Mouse (Mus musculus) hindbrain, embryonic 13.5 days (tissue): ENCODE measurements around the gene Psma6. TPM values are rescaled to one million over a fixed set of nuclear protein-coding genes. Genes with fewer than 3 reads are reported as not detected.

Experiments
- ATAC-seq: fragments of 200-750 bp; cut with Nextera tagmentation; 2 replicates; pipeline ENCODE4 v1.8.0; 2017; ENCODE audit warnings: moderate TSS enrichment; ENCODE audit not compliant: low FRiP score
- H3K27ac ChIP-seq: fragments of 300-500 bp; sonication (generic); 2 replicates; pipeline ENCODE4 v1.5.1; 2015; ENCODE audit warnings: inconsistent platforms, mild to moderate bottlenecking, moderate library complexity
- H3K27me3 ChIP-seq: fragments of 300-500 bp; sonication (generic); 2 replicates; pipeline ENCODE4 v1.6.1; 2015; ENCODE audit warnings: mild to moderate bottlenecking, inconsistent platforms
- H3K36me3 ChIP-seq: fragments of 300-500 bp; sonication (generic); 2 replicates; pipeline ENCODE4 v1.6.1; 2015; ENCODE audit warnings: mild to moderate bottlenecking, inconsistent platforms
- H3K4me1 ChIP-seq: fragments of 300-500 bp; sonication (generic); replicated peaks from 2 replicates; pipeline ENCODE4 v1.6.1; 2015; ENCODE audit warnings: inconsistent platforms
- H3K4me2 ChIP-seq: fragments of 300-500 bp; sonication (generic); 2 replicates; pipeline ENCODE4 v1.6.1; 2015; ENCODE audit warnings: inconsistent platforms, mild to moderate bottlenecking, moderate library complexity
- H3K4me3 ChIP-seq: fragments of 300-500 bp; sonication (generic); 2 replicates; pipeline ENCODE4 v1.5.1; 2015; ENCODE audit warnings: mild to moderate bottlenecking, inconsistent platforms
- H3K9ac ChIP-seq: fragments of 300-500 bp; sonication (generic); 2 replicates; pipeline ENCODE4 v1.6.1; 2015; ENCODE audit warnings: mild to moderate bottlenecking, inconsistent platforms
- H3K9me3 ChIP-seq: fragments of 300-500 bp; sonication (generic); 2 replicates; pipeline ENCODE4 v1.6.1; 2016; ENCODE audit warnings: inconsistent platforms
- WGBS: fragments of 180-500 bp; shearing (Covaris S2); methylation state at CpG from one replicate; pipeline ENCODE4 v1.1.7; 2015; 5-methylcytosine and 5-hydroxymethylcytosine counted together
- polyA plus RNA-seq: library from polyadenylated mRNA; unstranded; fragments of >200 nt; fragmentation: Nextera tagmentation; extraction: Ambion mirVana; gene quantifications from 2 replicates; pipeline ENCODE4 v1.2.1, GENCODE M21; 2015

The Psma6 gene
- polyA plus RNA-seq, 1 experiment from 2014 or later, result 450 TPM

DNA sequence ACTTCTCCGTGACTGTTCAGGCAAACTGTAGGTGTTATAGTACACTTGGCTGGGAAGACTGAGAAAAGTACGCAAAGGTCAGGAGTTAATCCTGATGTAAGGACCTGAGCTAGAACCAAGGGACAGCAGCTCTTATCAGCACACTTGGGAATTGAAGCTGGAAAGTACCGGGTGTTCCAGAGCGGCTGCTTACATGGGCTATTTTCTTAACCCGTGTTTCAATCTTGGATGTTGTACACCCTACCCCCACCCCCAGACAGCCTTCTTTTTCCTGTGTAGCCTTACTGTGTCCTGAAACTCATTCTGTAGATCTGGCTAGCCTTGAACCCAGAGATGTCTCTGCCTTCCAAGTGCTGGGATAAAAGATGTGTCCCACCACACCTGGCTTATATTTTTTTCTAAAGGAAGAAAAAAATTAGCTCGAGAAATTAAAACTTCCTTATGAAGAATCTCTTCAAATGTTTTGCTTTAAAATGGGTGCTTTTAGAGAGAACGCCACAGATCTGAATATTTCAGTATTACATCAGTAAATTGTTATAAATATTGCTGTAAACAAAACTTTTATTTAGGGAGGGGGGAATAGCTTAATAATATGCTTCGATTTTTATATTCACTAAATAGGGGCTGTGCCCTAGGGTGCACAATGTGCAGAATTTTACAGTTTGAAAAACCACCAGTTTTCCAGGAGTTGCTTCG, 13.7 kb downstream of the Psma6 start:
- Histone ChIP-seq H3K27me3 (no peaks in the 10 kb centered on the region), H3K4me3 (peak overlapping the region; percentile 94), H3K4me2 (peak overlapping the region; percentile 97), H3K36me3 (no peaks in the 10 kb centered on the region), H3K4me1 (peaks cover 16% of the 10 kb centered on the region), H3K9ac (peak overlapping the region; percentile 94), H3K9me3 (no peaks in the 10 kb centered on the region), H3K27ac (peak overlapping the region; percentile 93)
- WGBS, result 79% methylated on average over 9 of the region's 9 CpGs
- no peak for ATAC-seq

DNA sequence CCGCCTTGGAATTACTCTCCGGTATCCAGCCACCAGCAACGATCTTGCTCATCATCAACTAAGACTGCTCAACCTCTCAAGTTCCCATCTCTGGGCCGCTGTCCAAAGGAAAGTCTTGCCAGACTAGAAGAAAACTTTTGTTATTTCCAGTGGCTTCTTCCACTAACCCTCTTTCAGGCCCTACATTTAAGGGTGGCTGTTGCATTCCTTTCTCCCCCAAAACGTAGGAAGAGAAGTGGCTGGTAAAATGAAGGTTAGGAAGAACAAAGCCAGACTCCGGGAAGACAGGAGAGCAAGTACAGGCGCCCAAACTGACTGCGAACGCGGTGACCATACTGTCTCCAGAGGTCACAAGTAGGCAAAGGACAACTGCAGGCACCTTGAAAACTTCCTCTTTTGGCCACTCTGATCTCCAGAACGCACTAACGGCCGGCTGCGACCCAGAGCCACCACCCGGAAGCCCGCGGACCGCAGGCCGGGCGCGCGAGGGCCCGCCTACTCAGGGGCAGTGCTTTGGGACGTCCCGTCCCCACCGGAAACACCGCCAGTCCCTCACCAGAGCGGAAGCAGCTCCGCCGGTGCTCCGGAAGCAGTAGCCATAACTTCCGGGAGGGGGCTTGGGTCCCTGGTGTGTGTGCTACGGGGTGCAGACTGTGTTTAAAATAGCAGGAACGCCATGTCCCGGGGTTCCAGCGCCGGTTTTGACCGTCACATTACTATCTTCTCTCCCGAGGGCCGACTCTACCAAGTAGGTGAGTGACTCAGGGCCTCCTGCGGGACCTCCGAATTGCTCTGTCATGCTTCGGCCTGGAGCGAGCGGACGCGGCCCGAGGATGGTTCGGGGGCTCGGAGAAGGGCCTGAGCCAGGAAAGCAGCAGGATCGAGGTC, 14.5 kb downstream of the Psma6 start:
- ATAC-seq, result peak; percentile 99
- Histone ChIP-seq H3K4me2 (peak overlapping the region; percentile 97), H3K4me1 (peaks cover 16% of the 10 kb centered on the region), H3K4me3 (peak overlapping the region; percentile 94), H3K9me3 (no peaks in the 10 kb centered on the region), H3K9ac (peak overlapping the region; percentile 94), H3K27ac (peak overlapping the region; percentile 93), H3K36me3 (no peaks in the 10 kb centered on the region; the same call in 1 of the 2 replicates), H3K27me3 (no peaks in the 10 kb centered on the region)
- WGBS, result 1% methylated on average over 51 of the region's 51 CpGs

DNA sequence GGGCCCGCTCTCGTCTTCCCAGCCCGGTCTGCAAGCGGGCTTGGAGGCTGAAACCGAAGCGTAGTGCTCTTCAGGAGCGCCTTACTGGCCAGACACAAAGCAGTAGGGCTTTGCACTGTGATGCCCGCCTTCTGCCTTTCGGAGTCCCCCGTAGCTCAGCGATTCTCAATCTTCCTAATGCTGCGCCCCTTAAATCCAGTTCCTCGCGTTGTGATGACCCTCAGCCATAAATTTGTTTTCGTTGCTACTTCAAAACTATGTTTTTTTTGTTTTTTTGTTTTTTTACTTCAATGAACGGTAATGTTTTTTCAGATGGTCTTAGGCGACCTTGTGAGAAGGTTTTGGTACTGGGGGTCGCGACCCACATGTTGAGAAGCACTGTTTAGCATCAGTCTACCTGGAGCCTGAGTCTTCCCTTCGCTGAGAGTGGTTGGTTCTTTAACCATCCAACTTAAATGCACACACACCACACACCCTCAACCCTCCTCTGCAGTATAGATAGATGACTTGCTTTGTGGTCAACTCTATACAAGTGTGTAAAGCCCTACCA, 15.2 kb downstream of the Psma6 start:
- Histone ChIP-seq H3K36me3 (no peaks in the 10 kb centered on the region; the same call in 1 of the 2 replicates), H3K9ac (peak overlapping the region; percentile 94), H3K27me3 (no peaks in the 10 kb centered on the region), H3K4me1 (peaks cover 16% of the 10 kb centered on the region), H3K27ac (peak overlapping the region; percentile 93), H3K9me3 (no peaks in the 10 kb centered on the region), H3K4me3 (peak overlapping the region; percentile 94), H3K4me2 (peak overlapping the region; percentile 97)
- ATAC-seq, result no peak; the same call in 1 of the 2 replicates
- 2% methylated on average over 20 of the region's 20 CpGs for WGBS

DNA sequence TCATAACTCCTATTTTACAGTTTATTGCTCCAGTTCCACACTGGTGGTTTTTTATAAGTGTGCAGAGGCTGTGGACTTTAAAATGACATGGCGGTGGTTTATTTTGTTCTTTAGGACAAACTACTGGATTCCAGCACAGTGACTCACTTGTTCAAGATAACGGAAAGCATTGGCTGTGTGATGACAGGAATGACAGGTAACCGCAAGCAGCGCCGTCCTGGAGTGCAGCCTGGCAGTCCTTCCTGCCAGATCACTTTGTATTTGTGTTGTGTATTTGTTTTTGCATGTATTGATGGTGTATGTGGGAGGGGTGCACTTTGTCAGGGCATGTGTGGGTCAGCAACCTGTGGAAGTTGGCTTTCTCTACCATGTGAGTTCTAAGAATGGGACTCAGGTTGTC, 23.9 kb downstream of the Psma6 start:
- no peak for ATAC-seq
- Histone ChIP-seq H3K36me3 (peaks cover 48% of the 10 kb centered on the region), H3K27me3 (no peaks in the 10 kb centered on the region), H3K27ac (no peak overlapping the region), H3K9me3 (no peaks in the 10 kb centered on the region), H3K9ac (no peak overlapping the region), H3K4me2 (no peak overlapping the region), H3K4me3 (no peak overlapping the region), H3K4me1 (no peaks in the 10 kb centered on the region)
- 93% methylated on average over 5 of the region's 5 CpGs for WGBS

DNA sequence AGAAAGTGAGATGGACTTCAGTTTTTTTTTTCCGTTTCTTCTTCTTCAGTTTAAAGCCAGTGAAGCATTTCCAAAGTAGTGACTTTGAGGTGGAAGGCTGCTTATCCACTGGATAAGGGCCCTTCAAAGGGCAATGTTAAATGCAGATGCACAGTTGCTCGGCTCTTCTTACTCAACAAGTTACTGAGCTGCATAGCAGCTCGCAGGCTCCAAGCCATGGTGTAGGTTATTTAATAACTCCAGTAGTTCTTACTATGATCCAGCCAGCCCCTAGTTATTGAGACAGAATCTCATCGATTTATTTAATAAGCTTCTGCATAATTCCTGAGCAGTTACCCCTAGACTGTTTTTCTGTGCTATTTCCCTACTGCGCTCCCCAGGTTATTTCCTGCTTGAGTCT, 31.2 kb downstream of the Psma6 start:
- Histone ChIP-seq H3K4me1 (no peaks in the 10 kb centered on the region), H3K9me3 (no peaks in the 10 kb centered on the region), H3K9ac (no peak overlapping the region), H3K27ac (no peak overlapping the region), H3K4me2 (no peak overlapping the region), H3K27me3 (no peaks in the 10 kb centered on the region), H3K36me3 (peaks cover 86% of the 10 kb centered on the region), H3K4me3 (no peak overlapping the region)
- WGBS, result 99% methylated on average over 5 of the region's 5 CpGs
- ATAC-seq, result no peak

DNA sequence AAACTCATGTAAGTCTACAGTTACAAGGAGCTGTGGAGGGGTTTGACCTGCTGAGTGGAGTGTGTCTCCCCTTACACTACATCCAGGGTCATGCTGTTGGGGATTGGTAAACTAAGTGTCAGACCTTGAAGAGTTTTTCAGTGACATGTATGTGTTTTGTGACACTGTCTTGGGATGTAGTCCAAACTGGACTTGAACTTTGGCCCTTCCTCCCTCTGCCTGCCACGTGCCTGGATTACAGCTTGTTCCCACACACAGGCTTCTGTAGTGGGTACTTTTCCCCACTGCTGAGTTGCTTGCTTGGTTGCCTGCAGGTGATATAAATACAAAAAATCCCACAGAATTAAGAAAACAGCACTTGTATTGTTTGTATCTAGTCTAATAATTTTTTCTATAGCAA, 31.7 kb downstream of the Psma6 start:
- ATAC-seq, result no peak
- Histone ChIP-seq H3K36me3 (peaks cover 87% of the 10 kb centered on the region), H3K27me3 (no peaks in the 10 kb centered on the region), H3K4me1 (no peaks in the 10 kb centered on the region), H3K27ac (no peak overlapping the region), H3K9me3 (no peaks in the 10 kb centered on the region), H3K4me2 (no peak overlapping the region), H3K4me3 (no peak overlapping the region), H3K9ac (no peak overlapping the region)
- WGBS, result 79% methylated on average over 1 of the region's 1 CpGs

DNA sequence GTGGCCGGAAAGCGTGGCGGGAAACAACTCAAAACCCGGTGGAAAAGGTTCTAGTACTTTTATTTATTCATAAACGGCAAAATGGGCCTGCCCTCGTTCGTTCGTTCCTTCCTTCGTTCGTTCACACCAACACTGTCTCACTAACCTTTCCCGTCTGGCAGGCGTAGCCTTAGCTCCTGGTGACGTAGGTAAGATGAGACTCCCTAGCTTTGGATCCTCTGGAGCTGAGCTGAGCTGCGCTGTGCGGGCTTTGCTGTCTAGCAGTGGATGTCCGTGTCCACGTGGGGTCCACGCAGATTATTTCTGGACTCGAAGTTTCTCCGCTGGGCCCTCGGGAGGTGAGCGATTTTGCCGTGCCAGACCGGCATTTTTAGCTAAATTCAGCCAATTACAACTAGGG, 36.2 kb downstream of the Psma6 start:
- Histone ChIP-seq H3K9me3 (no peaks in the 10 kb centered on the region), H3K27ac (no peak overlapping the region), H3K9ac (no peak overlapping the region), H3K4me3 (no peak overlapping the region), H3K4me1 (no peaks in the 10 kb centered on the region), H3K27me3 (no peaks in the 10 kb centered on the region), H3K4me2 (no peak overlapping the region), H3K36me3 (peaks cover 50% of the 10 kb centered on the region)
- 95% methylated on average over 24 of the region's 24 CpGs for WGBS
- ATAC-seq, result no peak

DNA sequence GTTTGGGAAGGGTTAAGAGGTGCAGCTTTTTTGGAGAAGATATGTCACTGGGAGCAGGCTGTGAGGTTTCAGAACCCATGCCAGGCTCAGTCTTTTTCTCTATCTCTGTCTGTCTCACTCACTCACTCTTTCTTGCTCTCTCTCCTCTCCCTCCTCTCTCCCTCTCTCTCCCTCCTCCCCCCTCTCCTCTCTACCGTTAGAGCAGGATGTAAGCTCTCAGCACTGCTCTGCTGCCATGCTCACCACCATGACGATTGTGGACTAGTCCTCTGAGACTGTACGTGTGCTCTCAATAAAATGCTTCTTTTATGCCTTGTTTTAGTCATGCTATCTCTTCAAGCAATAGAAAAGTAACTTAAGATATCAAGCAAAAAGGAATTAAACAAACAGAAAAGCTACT, 38.0 kb downstream of the Psma6 start:
- H3K27ac ChIP-seq, result no peak overlapping the region
- no peak overlapping the region for H3K4me3 ChIP-seq
- no peaks in the 10 kb centered on the region for H3K4me1 ChIP-seq
- no peak overlapping the region for H3K4me2 ChIP-seq
- ATAC-seq, result no peak
- H3K36me3 ChIP-seq, result peaks cover 33% of the 10 kb centered on the region
- no peaks in the 10 kb centered on the region for H3K9me3 ChIP-seq
- H3K9ac ChIP-seq, result no peak overlapping the region
- 45% methylated on average over 3 of the region's 3 CpGs for WGBS
- H3K27me3 ChIP-seq, result no peaks in the 10 kb centered on the region

DNA sequence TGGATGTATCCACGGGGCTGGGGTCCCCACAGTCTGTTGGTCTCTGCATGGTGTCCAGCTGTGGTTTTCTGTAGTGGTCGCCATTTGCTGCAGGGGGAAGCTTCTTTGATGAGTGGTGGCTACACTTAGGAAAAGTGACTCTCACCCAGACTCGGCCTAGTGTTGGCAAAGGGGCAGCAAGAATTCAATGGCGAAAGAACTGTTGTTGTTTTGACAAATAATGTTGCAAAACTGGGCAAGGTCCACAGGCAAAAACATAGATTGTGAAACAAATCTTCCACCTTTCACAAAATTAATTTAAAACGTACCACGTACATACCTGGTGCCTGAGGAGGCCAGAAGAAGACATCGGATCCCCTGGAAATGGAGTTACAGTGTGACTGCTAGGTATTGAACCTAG, 42.3 kb downstream of the Psma6 start:
- Histone ChIP-seq H3K4me3 (no peak overlapping the region), H3K27me3 (no peaks in the 10 kb centered on the region), H3K4me2 (no peak overlapping the region), H3K27ac (no peak overlapping the region), H3K4me1 (no peaks in the 10 kb centered on the region), H3K9me3 (no peaks in the 10 kb centered on the region), H3K9ac (no peak overlapping the region), H3K36me3 (no peaks in the 10 kb centered on the region; the same call in 1 of the 2 replicates)
- 90% methylated on average over 7 of the region's 7 CpGs for WGBS
- ATAC-seq, result no peak

DNA sequence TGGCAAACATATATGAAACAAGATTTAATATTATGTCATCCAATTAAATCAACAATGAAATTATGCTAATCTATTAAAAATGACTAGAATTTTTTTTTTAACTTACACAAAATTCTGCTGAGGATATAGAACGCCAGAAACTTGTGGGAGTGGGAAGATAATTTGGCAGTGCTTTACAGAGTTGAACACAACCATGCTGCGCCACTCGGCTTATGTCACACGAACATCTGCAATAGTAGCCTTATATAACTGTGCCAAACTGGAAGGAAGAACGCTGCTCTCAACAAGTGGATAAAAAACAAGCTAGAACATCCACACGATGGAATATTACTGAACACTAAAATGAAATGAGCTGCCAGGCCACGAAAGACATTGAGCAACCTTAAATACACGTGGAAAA, 45.2 kb downstream of the Psma6 start:
- Histone ChIP-seq H3K9ac (no peak overlapping the region), H3K9me3 (no peaks in the 10 kb centered on the region), H3K4me2 (no peak overlapping the region), H3K27me3 (no peaks in the 10 kb centered on the region), H3K27ac (no peak overlapping the region), H3K4me3 (no peak overlapping the region), H3K4me1 (no peaks in the 10 kb centered on the region), H3K36me3 (no peaks in the 10 kb centered on the region)
- ATAC-seq, result no peak
- 90% methylated on average over 8 of the region's 8 CpGs for WGBS

DNA sequence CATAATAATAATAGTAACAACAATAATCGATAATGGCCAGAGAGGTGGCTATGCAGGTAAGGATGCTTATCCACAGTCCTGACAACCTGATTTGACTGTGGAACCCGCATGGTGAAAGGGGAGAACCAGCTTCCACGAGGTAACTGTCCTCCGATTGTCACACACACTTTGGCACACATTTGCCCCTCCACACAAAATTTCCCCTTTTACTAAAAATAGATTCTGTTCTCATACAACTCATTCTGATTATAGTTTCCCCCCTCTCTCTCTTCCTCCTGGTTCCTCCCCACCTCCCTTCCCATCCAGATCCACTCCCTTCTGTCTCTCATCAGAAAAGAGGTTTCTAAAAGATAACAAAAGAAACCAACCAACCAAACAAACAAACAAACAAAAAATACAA, 45.9 kb downstream of the Psma6 start:
- Histone ChIP-seq H3K27ac (no peak overlapping the region), H3K4me2 (no peak overlapping the region), H3K4me1 (no peaks in the 10 kb centered on the region), H3K27me3 (no peaks in the 10 kb centered on the region), H3K4me3 (no peak overlapping the region), H3K9me3 (no peaks in the 10 kb centered on the region), H3K9ac (no peak overlapping the region), H3K36me3 (no peaks in the 10 kb centered on the region)
- WGBS, result 90% methylated on average over 4 of the region's 4 CpGs
- ATAC-seq, result no peak

DNA sequence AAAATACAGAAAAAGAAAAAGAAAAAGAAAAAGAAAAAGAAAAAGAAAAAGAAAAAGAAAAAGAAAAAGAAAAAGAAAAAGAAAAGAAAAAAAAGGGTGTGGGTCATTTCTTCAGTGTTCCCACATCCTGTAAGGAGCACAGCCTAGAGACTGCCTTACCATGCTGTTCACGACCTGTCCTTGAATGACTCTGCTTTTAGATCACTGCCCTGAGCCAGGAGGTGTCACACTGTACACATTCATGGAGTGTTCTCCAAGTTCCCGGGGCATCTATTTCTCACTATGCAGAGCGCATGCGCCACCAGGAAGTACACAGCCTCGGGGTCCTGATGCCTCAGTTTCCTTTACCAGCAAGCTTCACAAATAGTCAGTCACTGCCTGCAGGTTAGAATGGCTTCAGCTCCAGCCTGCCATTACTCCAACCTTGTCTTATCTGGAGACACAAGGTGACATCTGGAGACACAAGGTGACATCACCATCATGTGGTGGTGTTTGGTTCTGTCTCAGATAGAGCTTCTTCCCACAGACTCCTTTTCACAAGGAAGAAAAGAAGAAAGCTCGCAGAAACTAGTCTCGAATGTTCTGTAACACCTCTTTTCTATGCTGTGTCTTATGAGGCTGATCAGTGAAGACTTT, 48.4 kb downstream of the Psma6 start:
- Histone ChIP-seq H3K4me2 (no peak overlapping the region), H3K27me3 (no peaks in the 10 kb centered on the region), H3K4me3 (no peak overlapping the region), H3K9me3 (no peaks in the 10 kb centered on the region), H3K9ac (no peak overlapping the region), H3K27ac (no peak overlapping the region), H3K36me3 (no peaks in the 10 kb centered on the region), H3K4me1 (peaks cover 7% of the 10 kb centered on the region)
- ATAC-seq, result no peak
- WGBS, result 92% methylated on average over 7 of the region's 7 CpGs
